Mouse (Mus musculus): Measurements from ENCODE around the gene Gpatch3. TPM values are rescaled to one million over a fixed set of nuclear protein-coding genes. Genes with fewer than 3 reads are reported as not detected.

Gene Gpatch3
- polyA plus RNA-seq, 2 experiments from 2014 or later, result 0.51 to 1.4 TPM

DNA sequence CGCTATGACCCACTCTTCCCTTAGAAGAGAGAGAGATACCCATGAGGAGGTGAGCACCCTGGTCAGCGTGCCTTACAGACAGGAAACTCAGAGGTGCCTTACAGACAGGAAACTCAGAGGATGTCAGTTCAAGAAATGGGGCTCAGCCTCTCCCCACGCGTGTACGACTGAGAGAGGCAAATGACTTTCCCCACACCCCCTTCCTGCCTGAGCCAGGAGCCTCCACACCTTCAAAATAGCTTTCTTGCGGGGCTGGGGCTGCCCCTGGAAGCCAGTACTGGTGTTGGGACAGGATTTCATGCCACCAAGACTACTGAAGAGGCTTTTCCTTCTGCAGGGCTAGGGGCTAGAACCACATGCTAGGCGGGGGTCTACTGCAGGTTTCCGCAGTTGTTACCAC, 46.1 kb downstream of the Gpatch3 start:
- peak; percentile 69 for ATAC-seq

GRCm38 (mm10) chr4:133622161-133622695, 47.7 kb downstream of the Gpatch3 start:
- peak; percentile 68 for ATAC-seq

DNA sequence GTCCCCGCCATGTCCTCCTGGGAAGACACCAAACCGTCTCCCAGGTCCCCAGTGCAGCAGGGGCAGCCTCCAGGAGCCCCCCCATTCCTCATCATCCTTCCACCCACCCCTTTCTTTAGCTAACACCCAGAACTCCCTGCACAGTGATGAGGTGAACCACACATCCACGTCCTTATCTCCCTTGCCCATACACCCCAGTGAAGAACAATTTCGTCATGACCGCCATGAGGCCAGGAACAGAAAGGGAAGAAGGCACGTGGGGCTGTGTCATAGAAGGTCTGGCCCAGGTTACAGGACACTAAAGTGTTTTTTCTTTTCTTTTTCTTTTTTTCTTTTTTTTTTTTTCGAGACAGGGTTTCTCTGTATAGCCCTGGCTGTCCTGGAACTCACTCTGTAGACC, 50.3 kb downstream of the Gpatch3 start:
- ATAC-seq, result no peak

GRCm38 (mm10) chr4:133625621-133626071, 51.1 kb downstream of the Gpatch3 start:
- ATAC-seq, result peak; percentile 58

DNA sequence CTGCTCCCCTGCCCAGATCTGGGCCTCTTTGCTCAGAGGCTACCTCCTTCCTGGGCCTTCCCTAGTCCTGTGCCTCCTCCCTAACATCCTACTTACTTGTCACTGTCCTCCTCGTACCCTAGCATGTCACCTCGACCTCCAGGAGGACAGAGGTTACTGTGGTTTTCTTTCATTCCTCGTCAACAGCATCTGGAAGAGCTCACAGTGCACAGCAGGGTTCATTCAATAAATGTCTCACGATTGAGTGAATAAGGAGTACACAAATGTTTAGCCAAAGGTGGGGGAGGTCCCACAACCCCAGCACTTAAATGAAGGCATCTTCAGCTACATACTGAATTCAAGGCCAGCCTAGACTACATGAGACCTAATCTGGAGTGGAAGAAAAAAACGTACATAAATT, 51.7 kb downstream of the Gpatch3 start:
- peak; percentile 3 for ATAC-seq

- no peak for ATAC-seq
Measured at GRCm38 (mm10) chr4:133626621-133627020, 52.1 kb downstream of the Gpatch3 start.

DNA sequence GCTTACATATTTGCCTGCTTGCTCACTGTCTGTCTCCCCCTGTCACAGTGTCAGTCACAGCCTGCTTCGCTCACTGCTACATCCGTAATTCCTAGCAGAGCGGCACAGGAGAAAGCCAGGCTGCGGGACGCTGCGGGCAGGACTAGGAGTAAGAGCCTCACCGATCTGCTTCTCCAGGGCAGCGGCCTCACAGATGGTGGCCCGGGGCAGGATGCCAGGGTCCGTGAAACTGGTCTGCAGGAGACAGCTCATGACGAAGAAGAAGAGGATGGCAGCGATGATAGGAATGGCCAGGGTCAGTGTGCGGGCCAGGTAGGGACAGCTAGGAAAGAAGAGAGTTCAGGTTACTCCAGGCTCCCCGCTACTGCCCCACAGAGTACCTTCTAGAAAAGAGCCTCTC, 52.5 kb downstream of the Gpatch3 start:
- no peak for ATAC-seq

GRCm38 (mm10) chr4:133628517-133628916, 54.0 kb downstream of the Gpatch3 start:
- no peak for ATAC-seq

DNA sequence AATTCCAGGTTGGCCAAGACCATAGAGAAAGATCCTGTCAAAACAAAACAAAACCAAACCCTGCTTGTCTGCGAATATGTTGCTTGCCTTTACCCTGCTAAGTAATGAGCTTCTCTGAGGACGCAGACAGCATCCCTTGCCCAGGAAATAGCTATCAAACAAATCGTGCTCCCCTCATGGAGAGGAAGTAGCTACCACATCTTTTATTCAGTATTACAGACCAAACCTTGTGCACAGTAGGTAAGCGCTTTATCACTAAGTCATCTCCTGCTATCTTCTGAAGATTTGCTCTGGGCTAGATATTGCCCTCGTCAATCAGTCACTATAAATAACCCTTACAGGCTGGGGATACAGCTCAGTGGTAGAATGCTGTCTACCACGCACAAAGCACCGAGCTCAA, 54.6 kb downstream of the Gpatch3 start:
- peak; percentile 50 for ATAC-seq

DNA sequence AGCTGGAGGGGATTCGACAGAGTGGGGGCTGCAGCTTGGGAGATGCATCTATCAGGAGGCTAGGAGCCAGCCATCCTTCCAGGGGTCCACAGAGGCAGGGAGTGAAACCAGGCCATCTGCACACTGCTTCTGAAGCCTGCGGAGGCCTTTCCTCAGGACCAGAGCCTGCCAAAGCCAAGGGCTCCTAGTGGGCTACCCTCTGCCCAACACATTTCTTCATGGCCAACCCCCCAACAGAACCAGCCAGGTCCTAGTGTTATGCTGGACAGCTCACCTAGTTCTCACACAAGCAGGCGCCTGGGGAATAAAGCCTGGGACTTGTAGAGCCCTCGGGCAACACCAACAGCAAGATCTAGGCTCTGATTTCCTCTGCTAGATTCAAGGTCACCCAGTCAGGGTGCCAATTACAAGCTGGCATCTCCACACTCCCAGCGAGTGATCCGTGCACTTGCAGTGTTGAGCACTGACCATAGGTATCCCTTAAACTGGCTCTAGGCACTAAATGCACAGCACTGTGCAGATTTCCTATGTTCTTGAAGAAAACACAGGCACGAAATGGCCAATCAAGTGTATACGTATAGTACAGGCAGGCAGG, 55.9 kb downstream of the Gpatch3 start:
- ATAC-seq, result no peak

- no peak for ATAC-seq
Measured at GRCm38 (mm10) chr4:133631071-133631768, 56.7 kb downstream of the Gpatch3 start.

DNA sequence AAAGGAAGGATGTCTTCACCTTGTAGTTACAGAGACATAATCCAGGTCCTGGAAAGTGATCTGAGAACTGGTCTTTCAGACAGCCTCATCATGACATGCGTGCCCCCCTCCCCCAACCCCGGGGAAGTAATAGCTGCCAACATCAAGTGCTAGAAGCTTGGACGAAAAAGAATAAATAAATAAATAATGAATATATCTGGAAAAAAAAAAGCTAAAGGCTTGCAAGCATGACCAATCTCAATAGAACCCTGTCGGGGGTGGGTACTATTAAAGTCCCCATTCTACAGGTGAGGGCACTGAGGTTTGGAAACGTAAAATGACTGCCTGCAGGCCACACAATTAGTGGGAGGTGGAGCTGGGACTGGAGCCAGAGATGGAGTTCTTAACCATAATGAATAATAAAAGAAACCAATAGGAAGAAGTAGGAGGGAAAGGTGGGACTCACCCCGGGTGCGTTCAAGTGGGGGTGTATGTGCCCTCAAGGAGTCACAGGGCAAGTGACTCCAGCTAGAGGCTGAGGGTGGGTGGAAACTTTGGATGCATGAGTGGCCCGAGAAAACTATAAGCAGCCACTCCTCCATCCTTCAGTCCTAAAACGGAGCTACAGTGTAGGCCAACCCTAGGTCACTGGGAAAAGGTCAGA, 57.3 kb downstream of the Gpatch3 start:
- no peak for ATAC-seq

GRCm38 (mm10) chr4:133632483-133633327, 58.2 kb downstream of the Gpatch3 start:
- peak; percentile 30 for ATAC-seq

- peak; percentile 70 for ATAC-seq
Measured at GRCm38 (mm10) chr4:133633332-133634042, 58.9 kb downstream of the Gpatch3 start.

Other genes starting within 250 kb of the Gpatch3 start
- 1 to 10 TPM; 4.2 to 7.8 TPM for gene Wdtc1, start 221.3 kb upstream of the Gpatch3 start, polyA plus RNA-seq (2017; shearing (Covaris generic))
- 10 to 100 TPM in 1 of 2 experiments, 1 to 10 TPM in 1; 9.9 to 19.4 TPM for gene Slc9a1, start 205.0 kb upstream of the Gpatch3 start, polyA plus RNA-seq (2017; shearing (Covaris generic))
- not detected for gene Tent5b, start 94.6 kb upstream of the Gpatch3 start, polyA plus RNA-seq (2017; shearing (Covaris generic))
- gene Trnp1, start 76.2 kb upstream of the Gpatch3 start, polyA plus RNA-seq (2017; shearing (Covaris generic)), result not detected
- gene Kdf1, start 55.8 kb upstream of the Gpatch3 start, polyA plus RNA-seq (2017; shearing (Covaris generic)), result under 1 TPM in 1 of 2 experiments, not detected in 1; 0.58 TPM
- 10 to 100 TPM; 29.9 to 34.3 TPM for gene Nudc, start 28.7 kb upstream of the Gpatch3 start, polyA plus RNA-seq (2017; shearing (Covaris generic))
- gene Nr0b2, start 21.4 kb upstream of the Gpatch3 start, polyA plus RNA-seq (2017; shearing (Covaris generic)), result under 1 TPM in 1 of 2 experiments, not detected in 1; 0.28 TPM
- 1 to 10 TPM; 6.3 to 8.3 TPM for gene Gpn2, start 9.6 kb downstream of the Gpatch3 start, polyA plus RNA-seq (2017; shearing (Covaris generic))
- gene Sfn, start 27.4 kb downstream of the Gpatch3 start, polyA plus RNA-seq (2017; shearing (Covaris generic)), result 10 to 100 TPM; 24.7 to 29.7 TPM
- gene Zdhhc18, start 75.4 kb downstream of the Gpatch3 start, polyA plus RNA-seq (2017; shearing (Covaris generic)), result 10 to 100 TPM; 20.2 to 22.3 TPM
- gene Pigv, start 97.9 kb downstream of the Gpatch3 start, polyA plus RNA-seq (2017; shearing (Covaris generic)), result 10 to 100 TPM; 14.3 to 16.3 TPM
- 10 to 100 TPM; 74.4 to 76.7 TPM for gene Arid1a, start 182.0 kb downstream of the Gpatch3 start, polyA plus RNA-seq (2017; shearing (Covaris generic))

Measured in CD4-positive, CD25-positive, alpha-beta regulatory T cell, adult 4 months (primary cell).